Mouse (Mus musculus) lung, embryonic 15.5 days (tissue): Measurements from ENCODE around the gene Dpy19l3. TPM values are rescaled to one million over a fixed set of nuclear protein-coding genes. Genes with fewer than 3 reads are reported as not detected.
A peak's percentile ranks its signal among the peaks of the same experiment; 100 is the strongest.

ENCODE experiments used
- ATAC-seq: fragments of 200-750 bp; cut with Nextera tagmentation; 2 replicates; pipeline ENCODE4 v1.8.0; 2017; ENCODE audit warnings: moderate number of reproducible peaks, borderline replicate concordance; ENCODE audit not compliant: low FRiP score, low TSS enrichment; ENCODE audit errors: extremely low read depth
- H3K27ac ChIP-seq: fragments of 300-500 bp; sonication (generic); 2 replicates; pipeline ENCODE4 v1.5.1; 2015; ENCODE audit warnings: moderate library complexity, mild to moderate bottlenecking, inconsistent platforms
- H3K27me3 ChIP-seq: fragments of 300-500 bp; sonication (generic); 2 replicates; pipeline ENCODE4 v1.6.1; 2015; ENCODE audit warnings: inconsistent platforms
- H3K36me3 ChIP-seq: fragments of 300-500 bp; sonication (generic); 2 replicates; pipeline ENCODE4 v1.6.1; 2015; ENCODE audit warnings: inconsistent platforms
- H3K4me1 ChIP-seq: fragments of 300-500 bp; sonication (generic); 2 replicates; pipeline ENCODE4 v1.6.1; 2015; ENCODE audit warnings: inconsistent platforms
- H3K4me2 ChIP-seq: fragments of 300-500 bp; sonication (generic); 2 replicates; pipeline ENCODE4 v1.6.1; 2015; ENCODE audit warnings: inconsistent platforms, mild to moderate bottlenecking, moderate library complexity
- H3K4me3 ChIP-seq: fragments of 300-500 bp; sonication (generic); 2 replicates; pipeline ENCODE4 v1.5.1; 2015; ENCODE audit warnings: mild to moderate bottlenecking, inconsistent platforms
- H3K9ac ChIP-seq: fragments of 300-500 bp; sonication (generic); 2 replicates; pipeline ENCODE4 v1.6.1; 2015; ENCODE audit warnings: inconsistent platforms
- H3K9me3 ChIP-seq: fragments of 300-500 bp; sonication (generic); 2 replicates; pipeline ENCODE4 v1.6.1; 2016; ENCODE audit warnings: inconsistent platforms
- WGBS: fragments of 180-500 bp; shearing (Covaris S2); methylation state at CpG from one replicate; pipeline ENCODE4 v1.1.7; 2015; 5-methylcytosine and 5-hydroxymethylcytosine counted together
- polyA plus RNA-seq: library from polyadenylated mRNA; unstranded; fragments of >200 nt; fragmentation: Nextera tagmentation; extraction: Ambion mirVana; gene quantifications from 2 replicates; pipeline ENCODE4 v1.2.1, GENCODE M21; 2015

The Dpy19l3 gene
- polyA plus RNA-seq, 1 experiment from 2014 or later, result 34.6 TPM

- no peaks in the 10 kb centered on the region for H3K9me3 ChIP-seq
- no peak for ATAC-seq
- no peak overlapping the region for H3K4me2 ChIP-seq
- H3K9ac ChIP-seq, result no peak overlapping the region
- no peaks in the 10 kb centered on the region for H3K4me1 ChIP-seq
- H3K27ac ChIP-seq, result no peak overlapping the region
- peaks cover 30% of the 10 kb centered on the region for H3K36me3 ChIP-seq
- H3K4me3 ChIP-seq, result no peak overlapping the region
- WGBS, result 90% methylated on average over 2 of the region's 2 CpGs
- no peaks in the 10 kb centered on the region for H3K27me3 ChIP-seq
These were observed 31.2 kb downstream of the Dpy19l3 start for GRCm38 (mm10) chr7:35723035-35723434.

DNA sequence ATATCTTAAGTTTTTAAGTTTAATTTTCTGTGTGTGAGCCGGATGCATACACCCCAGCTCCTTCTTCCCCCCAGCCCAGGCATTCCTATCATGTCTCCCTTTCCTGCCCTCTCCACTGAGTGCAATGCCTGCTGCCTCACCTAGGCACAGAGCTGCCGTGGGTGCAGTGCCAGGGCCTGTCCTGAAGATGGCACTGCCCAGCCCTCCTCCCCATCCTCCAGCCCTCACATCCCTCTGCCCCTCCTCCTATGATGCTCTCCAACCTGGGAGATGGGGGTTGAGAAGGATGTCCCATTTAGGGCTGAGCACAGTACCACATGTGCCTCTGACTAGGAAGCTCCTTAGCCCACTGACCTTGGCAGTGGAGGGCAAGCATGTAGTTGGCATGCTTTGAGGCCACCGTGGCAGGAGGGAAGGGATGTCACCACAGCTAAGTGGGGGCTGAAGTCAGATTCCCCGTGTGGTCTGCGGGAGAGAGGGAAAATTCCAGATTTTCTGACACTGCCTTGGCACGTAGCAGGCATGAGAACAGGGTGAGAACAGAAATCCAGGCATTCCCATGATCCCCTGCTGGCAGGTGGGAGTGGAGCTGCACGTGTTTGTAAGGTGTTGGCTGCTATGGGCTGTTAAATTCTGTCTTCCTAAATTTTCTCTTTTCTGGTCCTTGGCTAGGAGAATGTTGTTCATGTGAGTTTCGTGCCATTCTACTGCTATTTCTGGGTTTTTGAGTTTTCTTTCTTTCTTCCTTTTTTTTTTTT, 35.7 kb downstream of the Dpy19l3 start:
- no peak for ATAC-seq

DNA sequence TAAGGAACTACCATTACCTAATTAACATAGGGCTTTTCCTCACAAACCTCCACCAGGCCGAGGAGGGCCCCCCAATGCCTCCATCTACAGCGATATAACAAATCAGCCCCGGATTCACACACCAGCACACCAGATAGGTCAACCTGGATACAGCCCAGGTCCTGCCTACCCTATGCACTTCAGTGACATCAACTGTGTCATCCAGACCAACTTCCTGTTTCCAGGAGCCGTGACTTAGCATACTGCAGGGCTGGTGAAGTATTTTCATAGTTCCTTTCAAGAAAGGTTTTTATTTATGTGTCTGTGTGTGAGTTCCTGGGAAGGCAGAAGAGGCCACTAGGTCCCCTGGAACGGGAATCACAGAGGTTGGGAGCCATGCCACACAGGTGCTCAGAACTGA, 43.9 kb downstream of the Dpy19l3 start:
- 87% methylated on average over 5 of the region's 5 CpGs for WGBS
- Histone ChIP-seq H3K4me1 (no peaks in the 10 kb centered on the region), H3K27me3 (no peaks in the 10 kb centered on the region), H3K36me3 (peaks cover 33% of the 10 kb centered on the region), H3K4me2 (no peak overlapping the region), H3K9me3 (no peaks in the 10 kb centered on the region), H3K27ac (no peak overlapping the region), H3K4me3 (no peak overlapping the region), H3K9ac (no peak overlapping the region)
- no peak for ATAC-seq

More for the DNA sequence above, 35.7 kb downstream of the Dpy19l3 start:
- H3K9ac ChIP-seq, result no peak overlapping the region
- WGBS, result 82% methylated on average over 8 of the region's 8 CpGs
- no peak overlapping the region for H3K4me2 ChIP-seq
- H3K27ac ChIP-seq, result no peak overlapping the region
- H3K36me3 ChIP-seq, result peaks cover 38% of the 10 kb centered on the region
- H3K4me3 ChIP-seq, result no peak overlapping the region
- no peaks in the 10 kb centered on the region for H3K4me1 ChIP-seq
- H3K27me3 ChIP-seq, result no peaks in the 10 kb centered on the region
- no peaks in the 10 kb centered on the region for H3K9me3 ChIP-seq

DNA sequence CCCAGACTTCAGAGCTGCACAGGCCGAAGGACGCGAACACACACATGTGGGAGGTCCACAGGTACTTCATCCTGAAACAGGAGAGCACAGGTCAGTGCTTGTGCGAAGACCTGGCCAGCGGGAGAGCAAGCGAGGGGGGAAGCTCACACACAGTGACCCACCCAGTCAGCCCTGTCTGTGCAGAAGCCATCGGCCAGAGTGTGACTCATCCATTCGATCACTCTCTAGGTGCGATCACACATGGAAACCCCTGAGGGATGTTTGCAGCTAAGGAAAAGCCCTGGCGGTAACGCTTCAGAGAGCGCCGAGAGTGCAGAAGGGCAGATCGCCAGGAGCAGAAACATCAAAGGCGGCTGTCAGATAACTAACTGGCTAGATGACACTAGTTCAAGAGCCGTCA, 46.2 kb downstream of the Dpy19l3 start:
- WGBS, result 60% methylated on average over 16 of the region's 16 CpGs
- no peak for ATAC-seq
- no peaks in the 10 kb centered on the region for H3K27me3 ChIP-seq
- no peaks in the 10 kb centered on the region for H3K4me1 ChIP-seq
- H3K9ac ChIP-seq, result no peak overlapping the region
- no peak overlapping the region for H3K4me3 ChIP-seq
- H3K36me3 ChIP-seq, result peaks cover 24% of the 10 kb centered on the region; the same call in 1 of the 2 replicates
- no peaks in the 10 kb centered on the region for H3K9me3 ChIP-seq
- H3K27ac ChIP-seq, result no peak overlapping the region
- H3K4me2 ChIP-seq, result no peak overlapping the region

DNA sequence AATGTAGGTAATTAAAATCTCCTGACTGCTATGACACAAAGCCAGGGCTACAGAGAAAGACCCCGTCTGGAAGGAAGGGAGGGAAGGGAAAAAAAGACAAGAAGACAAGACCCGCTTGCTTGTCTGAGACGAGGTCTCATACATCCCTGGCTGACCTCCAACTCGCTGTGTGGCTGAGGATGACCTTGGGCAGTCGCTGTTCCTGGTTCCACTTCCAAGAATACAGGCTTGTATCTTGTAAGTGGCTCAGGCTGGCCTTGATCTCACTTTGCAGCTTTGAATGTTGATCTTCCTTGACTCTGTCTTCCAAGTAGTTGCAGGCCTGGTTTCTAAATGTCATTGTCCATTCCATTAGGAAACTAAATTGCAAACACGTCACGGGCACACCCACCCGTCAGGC, 55.2 kb downstream of the Dpy19l3 start:
- 85% methylated on average over 8 of the region's 8 CpGs for WGBS
- Histone ChIP-seq H3K4me2 (no peak overlapping the region), H3K27me3 (no peaks in the 10 kb centered on the region), H3K4me1 (no peaks in the 10 kb centered on the region), H3K27ac (no peak overlapping the region), H3K4me3 (no peak overlapping the region), H3K36me3 (peaks cover 9% of the 10 kb centered on the region; the same call in 1 of the 2 replicates), H3K9ac (no peak overlapping the region), H3K9me3 (no peaks in the 10 kb centered on the region)
- ATAC-seq, result no peak

DNA sequence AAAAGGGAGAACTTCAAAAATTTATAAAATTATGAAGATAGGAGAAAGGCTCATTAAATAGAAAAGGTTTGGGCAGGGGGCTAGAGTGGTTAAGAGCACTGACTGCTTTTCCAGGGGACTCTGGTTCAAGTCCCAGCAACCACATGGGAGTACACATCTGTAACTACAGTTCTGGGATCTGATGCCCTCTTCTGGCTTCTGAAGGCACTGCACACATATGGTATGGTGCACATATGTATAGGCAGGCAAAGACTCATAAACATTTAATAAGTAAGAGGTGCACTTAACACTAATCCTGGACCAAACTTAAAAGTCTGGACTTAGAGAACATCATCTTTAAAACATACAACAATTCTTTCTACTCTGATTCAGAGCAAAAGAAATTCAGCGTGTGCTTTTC, 56.2 kb downstream of the Dpy19l3 start:
- no peaks in the 10 kb centered on the region for H3K9me3 ChIP-seq
- ATAC-seq, result no peak
- H3K27me3 ChIP-seq, result no peaks in the 10 kb centered on the region
- WGBS, result 97% methylated on average over 1 of the region's 1 CpGs
- no peaks in the 10 kb centered on the region for H3K4me1 ChIP-seq
- H3K4me2 ChIP-seq, result no peak overlapping the region
- no peak overlapping the region for H3K9ac ChIP-seq
- H3K36me3 ChIP-seq, result peaks cover under 1% of the 10 kb centered on the region; the same call in 1 of the 2 replicates
- no peak overlapping the region for H3K4me3 ChIP-seq
- no peak overlapping the region for H3K27ac ChIP-seq

DNA sequence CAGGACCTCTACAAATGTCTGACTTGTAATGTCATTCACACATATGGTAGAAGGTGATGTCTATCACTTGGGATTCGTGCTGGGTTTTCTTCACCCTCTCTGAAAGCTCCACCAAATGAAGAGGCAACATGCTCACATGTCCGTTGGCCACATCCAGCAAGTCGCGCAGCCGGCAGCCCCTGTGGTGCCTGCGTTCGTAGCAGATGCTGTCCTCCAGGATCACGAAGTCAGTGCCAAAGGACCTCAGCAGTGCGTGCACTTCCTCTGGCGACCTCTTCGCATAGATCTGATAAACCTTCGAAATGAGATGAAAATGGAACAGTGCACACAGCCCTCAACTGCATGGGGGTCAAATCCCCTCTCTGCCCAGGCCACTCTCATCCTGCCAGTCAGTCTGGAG, 61.6 kb downstream of the Dpy19l3 start:
- 87% methylated on average over 12 of the region's 12 CpGs for WGBS
- H3K4me1 ChIP-seq, result no peaks in the 10 kb centered on the region; the same call in 1 of the 2 replicates
- H3K27me3 ChIP-seq, result no peaks in the 10 kb centered on the region
- no peak overlapping the region for H3K4me3 ChIP-seq
- peaks cover 6% of the 10 kb centered on the region; the same call in 1 of the 2 replicates for H3K36me3 ChIP-seq
- no peak for ATAC-seq
- H3K9me3 ChIP-seq, result no peaks in the 10 kb centered on the region
- no peak overlapping the region for H3K9ac ChIP-seq
- H3K27ac ChIP-seq, result no peak overlapping the region
- H3K4me2 ChIP-seq, result no peak overlapping the region

- no peaks in the 10 kb centered on the region for H3K27me3 ChIP-seq
- H3K4me2 ChIP-seq, result no peak overlapping the region
- peaks cover 6% of the 10 kb centered on the region; the same call in 1 of the 2 replicates for H3K36me3 ChIP-seq
- no peak overlapping the region for H3K27ac ChIP-seq
- no peak for ATAC-seq
- H3K4me1 ChIP-seq, result peaks cover 4% of the 10 kb centered on the region; the same call in 1 of the 2 replicates
- no peak overlapping the region for H3K9ac ChIP-seq
- H3K9me3 ChIP-seq, result no peaks in the 10 kb centered on the region
- no peak overlapping the region for H3K4me3 ChIP-seq
- 72% methylated on average over 14 of the region's 14 CpGs for WGBS
These were observed 62.1 kb downstream of the Dpy19l3 start for GRCm38 (mm10) chr7:35692117-35692516.

DNA sequence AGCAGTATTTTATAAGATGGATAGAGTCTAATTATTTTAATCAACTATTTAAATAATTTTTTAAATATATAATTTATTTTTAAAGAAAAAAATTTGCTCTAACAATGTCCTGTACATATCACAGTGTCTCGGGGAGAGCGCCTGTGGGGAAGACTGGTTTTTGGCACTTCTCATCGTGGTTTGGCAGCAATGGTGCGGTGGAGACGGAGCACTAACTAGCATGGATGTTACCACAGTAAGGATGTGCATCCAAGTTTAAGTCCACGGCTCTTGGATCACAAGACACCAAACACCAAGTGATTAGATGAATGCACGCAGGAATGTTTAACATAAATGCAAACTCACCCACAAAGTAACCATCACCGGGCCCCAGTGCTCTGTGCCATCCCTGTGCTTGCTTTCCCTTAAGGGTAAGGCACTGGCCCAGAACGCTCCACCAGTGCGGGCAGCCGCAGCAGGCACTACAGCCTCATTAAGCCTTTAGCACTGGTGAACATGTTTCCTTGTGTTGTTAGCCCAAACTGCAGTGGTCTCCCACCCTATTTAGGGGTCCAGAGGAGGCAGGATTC, 65.4 kb downstream of the Dpy19l3 start:
- no peak for ATAC-seq
- Histone ChIP-seq H3K27ac (no peak overlapping the region), H3K4me1 (peaks cover 6% of the 10 kb centered on the region; the same call in 1 of the 2 replicates), H3K27me3 (no peaks in the 10 kb centered on the region), H3K9ac (no peak overlapping the region), H3K9me3 (no peaks in the 10 kb centered on the region), H3K4me2 (no peak overlapping the region), H3K4me3 (no peak overlapping the region), H3K36me3 (0 out of 2 replicates have a peak, but pooled peaks cover 6% of the 10 kb centered on the region)
- 75% methylated on average over 11 of the region's 11 CpGs for WGBS

DNA sequence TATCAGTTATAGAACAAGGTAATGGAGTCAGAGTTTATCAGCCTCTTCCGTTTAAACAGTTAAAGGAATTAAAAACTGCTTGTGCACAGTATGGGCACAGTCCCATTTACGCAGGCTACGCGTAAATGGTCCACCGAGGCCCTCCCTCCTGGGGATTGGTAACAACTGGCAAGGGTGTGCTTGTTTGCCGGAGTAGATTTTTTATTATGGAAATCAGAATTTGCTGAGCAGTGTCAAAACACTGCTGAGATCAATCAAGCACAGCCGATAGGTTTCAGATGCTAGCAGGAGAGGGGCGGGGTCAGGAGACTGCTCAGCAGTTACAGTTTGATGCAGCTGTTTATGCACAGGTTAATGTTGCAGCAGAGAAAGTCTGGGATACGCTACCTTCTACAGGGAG, 66.0 kb downstream of the Dpy19l3 start:
- no peak overlapping the region for H3K9ac ChIP-seq
- H3K4me1 ChIP-seq, result peaks cover 6% of the 10 kb centered on the region; the same call in 1 of the 2 replicates
- no peak overlapping the region for H3K4me2 ChIP-seq
- 73% methylated on average over 9 of the region's 9 CpGs for WGBS
- no peak for ATAC-seq
- no peak overlapping the region for H3K4me3 ChIP-seq
- no peaks in the 10 kb centered on the region for H3K27me3 ChIP-seq
- H3K27ac ChIP-seq, result no peak overlapping the region
- H3K36me3 ChIP-seq, result 0 out of 2 replicates have a peak, but pooled peaks cover 6% of the 10 kb centered on the region
- no peaks in the 10 kb centered on the region for H3K9me3 ChIP-seq

GRCm38 (mm10) chr7:35687229-35687628, 67.0 kb downstream of the Dpy19l3 start:
- peak; percentile 32; the same call in 1 of the 2 replicates for ATAC-seq
- Histone ChIP-seq H3K4me1 (peaks cover 6% of the 10 kb centered on the region; the same call in 1 of the 2 replicates), H3K27ac (no peak overlapping the region), H3K4me2 (peak overlapping the region; percentile 44), H3K9ac (no peak overlapping the region), H3K9me3 (no peaks in the 10 kb centered on the region), H3K4me3 (peak overlapping the region; percentile 13), H3K27me3 (no peaks in the 10 kb centered on the region), H3K36me3 (0 out of 2 replicates have a peak, but pooled peaks cover 6% of the 10 kb centered on the region)
- 22% methylated on average over 10 of the region's 10 CpGs for WGBS

DNA sequence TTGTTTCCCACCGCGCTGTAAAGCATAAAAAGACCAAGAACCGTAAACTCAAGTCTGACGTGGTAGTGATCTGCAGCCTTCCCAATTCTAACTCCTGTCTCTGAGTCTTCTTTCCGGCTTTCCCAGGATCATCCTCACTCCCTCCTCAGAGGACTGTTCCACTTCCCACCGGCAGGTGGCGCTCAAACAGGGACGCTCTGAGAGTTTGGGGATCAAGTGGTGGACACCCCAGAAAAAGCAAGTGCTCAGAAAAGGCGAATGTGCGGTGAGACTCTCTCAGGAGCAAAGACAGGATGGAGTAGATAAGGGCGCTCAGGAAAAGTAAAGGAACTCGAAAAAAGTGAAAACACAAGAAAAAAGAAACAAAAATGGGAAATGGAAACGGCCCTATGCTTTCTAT, 67.5 kb downstream of the Dpy19l3 start:
- H3K4me1 ChIP-seq, result peaks cover 6% of the 10 kb centered on the region; the same call in 1 of the 2 replicates
- H3K27me3 ChIP-seq, result no peaks in the 10 kb centered on the region
- peak overlapping the region; percentile 44 for H3K4me2 ChIP-seq
- ATAC-seq, result no peak
- no peak overlapping the region for H3K9ac ChIP-seq
- 22% methylated on average over 13 of the region's 13 CpGs for WGBS
- peak overlapping the region; percentile 13 for H3K4me3 ChIP-seq
- 0 out of 2 replicates have a peak, but pooled peaks cover 6% of the 10 kb centered on the region for H3K36me3 ChIP-seq
- no peaks in the 10 kb centered on the region for H3K9me3 ChIP-seq
- no peak overlapping the region for H3K27ac ChIP-seq
